Mouse (Mus musculus): ENCODE results near the gene Brdt.

The Brdt gene

DNA sequence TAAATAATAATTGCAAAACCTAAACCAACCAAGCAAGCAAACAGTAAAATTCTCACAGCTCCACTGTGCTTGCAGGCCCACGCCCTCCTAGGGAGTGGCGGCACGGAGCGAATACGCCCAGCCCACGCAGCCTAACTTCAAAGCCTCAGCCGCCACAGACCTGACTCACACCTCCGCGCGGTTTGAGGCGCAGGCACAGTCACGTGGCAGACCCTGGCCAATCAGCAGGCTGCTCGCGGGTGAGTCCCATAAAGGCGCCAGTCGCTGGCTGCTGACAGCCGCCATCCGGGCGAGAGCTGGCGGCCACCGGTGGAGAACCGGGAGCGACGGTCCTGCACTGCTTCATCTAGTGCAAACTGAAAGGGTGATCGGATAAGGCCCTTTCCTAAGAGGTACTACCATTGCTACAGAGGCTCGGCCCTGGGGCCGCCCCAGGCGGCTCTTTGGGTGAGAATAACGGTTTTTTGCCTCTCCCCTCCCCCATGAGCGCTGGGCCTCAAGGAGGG is at the start of gene Brdt:
Brdt (plus strand) TSS at position 244 of the 506 bp plus-strand sequence.
- DNase-seq, result no peak

DNA sequence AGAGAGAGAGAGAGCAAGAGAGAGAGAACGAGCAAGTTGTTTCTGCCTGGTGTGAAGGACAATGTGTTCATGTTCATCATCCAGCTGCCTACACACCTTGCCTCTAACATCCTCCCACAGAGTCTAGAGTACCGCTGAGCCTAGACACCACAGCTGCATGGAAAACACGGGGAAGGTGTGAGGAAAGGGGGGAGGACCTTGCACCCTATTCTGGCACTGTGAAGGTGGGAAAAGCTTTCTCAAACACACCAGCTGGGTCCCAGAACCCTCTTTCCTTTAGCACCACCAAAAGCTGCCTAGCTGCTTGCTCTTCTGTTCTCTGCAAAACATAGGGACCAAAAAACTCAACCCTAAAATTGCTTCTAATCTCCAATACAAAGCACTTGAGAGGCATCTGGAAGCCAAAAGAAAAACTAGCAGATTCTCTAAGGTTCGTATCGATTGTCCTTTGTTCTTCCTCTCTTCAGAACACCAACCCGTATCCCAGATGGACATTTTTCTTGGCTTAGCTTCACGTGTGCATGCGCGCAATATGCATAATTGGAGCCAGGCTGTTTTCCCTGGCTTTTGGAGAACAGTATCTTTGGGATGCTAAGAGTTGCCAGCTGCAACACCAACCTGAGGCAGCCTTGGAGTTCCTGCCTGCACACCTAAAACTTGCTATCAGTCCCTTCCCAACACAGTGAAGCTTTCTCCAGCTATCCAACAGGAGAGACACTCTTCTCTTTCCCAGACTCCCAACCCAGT is 48.2 kb upstream of the Brdt start:
- DNase-seq, result no peak

DNA sequence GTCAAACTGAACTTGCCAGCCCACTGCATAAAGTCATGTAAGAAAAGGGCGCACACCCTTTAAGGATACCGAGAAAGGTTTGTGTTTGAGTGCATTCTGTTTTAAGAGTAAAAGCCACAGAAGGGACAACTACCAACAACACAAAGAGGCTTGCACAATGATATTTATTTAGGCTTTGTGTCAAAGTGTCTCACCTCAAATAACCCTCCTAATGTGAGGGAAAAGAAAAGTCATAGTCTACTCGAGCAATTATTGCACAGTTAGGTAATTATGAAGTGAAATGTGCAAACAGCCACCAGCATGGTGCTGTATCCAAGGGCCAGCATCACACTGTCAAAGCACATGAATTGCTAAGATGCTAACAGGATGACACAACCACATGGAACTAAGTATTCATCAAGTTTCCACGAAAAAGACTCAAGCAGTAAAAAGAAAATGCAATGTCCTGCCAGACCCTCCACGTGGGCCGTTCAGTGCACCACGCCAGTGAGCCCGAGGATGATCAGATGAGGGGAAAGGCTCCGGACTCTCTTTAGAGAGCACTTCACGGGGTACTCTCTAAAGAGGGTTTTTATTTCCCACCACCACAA is 46.9 kb upstream of the Brdt start:
- peak; percentile 39 for DNase-seq

DNA sequence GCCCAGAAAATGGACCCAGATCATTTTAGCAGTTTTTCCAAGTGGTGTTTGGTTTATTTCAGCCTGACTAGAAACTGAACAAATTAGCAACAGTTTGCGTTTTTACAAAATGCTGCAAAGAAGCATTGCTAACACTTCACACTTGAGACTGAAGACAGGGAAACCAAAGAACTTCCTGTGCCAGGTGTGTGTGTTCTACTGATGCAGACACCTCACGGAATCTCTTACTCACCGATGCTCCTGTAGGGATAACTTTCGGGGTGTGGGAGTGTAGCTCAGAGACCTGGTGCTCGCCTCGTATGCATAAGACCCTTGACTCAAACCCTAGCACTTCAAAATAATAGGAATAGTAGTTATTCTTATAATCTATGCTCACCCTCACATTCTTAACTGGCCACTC is 45.4 kb upstream of the Brdt start:
- DNase-seq, result no peak

DNA sequence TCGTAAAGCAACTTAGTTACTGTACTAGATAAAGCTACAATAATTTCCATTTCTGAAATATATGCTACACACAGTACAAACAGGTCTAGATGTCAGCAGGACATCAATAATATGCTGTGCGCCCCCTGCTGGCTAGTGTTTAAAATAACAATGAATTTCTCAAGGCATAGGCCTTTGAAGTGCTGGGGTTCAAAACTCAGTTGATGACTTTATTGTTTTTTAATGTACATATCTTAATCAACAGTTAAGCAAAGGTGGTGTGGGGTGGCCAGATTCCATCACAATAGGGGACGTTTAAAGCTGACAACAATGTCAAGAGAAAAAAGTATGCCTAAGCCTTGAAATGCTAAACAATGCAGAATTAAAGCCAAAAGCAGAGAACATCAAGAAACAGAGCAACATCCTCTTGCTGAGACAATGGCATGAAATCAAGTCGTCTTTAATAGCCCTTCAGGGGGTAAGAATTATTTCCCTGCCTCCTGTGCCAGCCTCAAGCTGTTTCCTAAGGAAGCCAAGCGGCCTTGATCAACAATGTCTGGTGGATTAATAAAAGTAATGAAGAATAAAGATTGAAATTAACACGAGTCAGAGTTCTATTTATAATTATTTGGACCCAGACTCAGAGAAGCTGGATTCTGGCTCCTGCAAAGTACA is 43.6 kb upstream of the Brdt start:
- peak; percentile 79 for DNase-seq

DNA sequence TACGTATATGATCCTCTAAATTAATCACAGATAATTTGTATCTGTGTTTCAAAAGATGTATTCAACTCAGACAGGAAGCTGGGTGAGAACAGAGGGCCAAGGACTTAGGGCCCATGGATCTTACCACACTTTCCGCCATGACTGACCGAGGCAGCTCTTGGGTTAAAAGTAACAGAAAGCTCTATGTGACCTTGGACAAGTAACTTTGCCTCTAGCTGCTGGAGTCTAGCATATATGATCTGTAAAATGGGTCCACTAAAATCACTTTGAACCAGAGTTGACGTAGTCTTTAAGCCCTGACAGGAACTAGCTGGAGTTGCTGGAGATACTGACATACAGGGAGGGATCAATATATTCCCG is 43.1 kb upstream of the Brdt start:
- DNase-seq, result no peak

DNA sequence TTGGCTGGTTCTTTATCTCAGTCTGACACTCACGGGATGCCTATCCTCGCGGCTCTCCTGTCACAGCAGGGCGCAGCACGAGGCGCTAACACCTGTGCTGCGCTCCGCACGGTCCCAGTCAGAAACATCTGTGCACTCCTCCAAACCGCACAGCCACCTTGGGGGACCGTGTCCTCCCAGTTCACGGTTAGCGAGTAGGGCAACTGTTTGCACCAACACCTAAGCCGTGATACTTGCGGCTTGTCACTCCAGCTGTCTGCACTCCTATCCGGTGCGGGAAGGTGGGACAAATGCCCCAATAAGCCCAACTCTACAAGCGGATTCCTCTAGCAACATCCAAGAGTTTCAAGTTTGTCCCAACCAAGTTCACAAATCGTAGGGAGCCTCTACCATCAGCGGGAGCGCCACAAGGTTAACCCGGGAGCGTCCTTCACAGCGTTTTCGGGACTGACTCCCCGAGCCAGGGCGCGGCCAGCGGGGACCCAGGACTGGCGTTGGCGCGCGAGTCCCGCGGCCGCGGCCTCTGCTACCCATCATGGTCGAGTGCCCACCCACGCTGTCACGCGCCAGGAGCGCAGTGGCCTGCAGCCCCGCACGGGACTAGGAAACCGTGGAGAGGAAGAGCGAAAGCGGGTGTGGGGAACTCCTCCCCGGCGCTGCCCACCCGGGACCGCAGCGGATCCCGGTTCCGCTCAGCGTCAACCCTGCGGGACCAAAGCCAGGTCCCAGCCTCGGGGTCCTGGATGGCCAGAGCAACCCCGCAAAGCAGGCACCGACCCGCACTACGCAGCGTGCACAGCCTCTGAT is 42.3 kb upstream of the Brdt start:
- DNase-seq, result peak; percentile 66

DNA sequence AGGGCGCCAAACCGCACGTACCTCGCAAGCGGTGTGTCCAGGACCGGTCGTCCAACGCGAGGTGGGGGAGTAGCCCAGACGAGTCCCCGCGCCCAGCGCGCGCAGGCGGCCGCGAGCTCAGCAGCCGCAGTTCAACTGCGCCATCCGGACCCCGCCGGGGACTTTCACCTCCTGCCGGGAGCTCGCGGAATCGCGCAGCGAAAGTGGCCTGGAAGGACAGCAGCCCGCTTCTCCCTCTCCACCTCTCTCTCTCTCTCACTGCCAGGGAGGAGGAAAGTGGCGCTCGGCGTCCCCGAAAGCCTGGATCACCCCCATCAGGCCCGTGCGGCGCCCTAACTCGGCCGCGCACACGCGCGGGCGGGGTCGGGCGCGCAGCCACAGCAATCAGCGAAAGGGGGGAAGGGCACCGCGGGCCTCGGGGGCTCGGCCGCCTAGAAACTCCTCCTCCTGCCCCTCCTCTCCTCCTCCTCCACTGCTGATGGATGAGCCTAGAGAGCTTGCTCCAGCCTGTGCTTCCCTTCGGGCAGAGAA is 41.7 kb upstream of the Brdt start, which contains the start of gene Tgfbr3:
Tgfbr3 (minus strand) TSS at position 396 of the 531 bp plus-strand sequence.
- DNase-seq, result peak; percentile 94

DNA sequence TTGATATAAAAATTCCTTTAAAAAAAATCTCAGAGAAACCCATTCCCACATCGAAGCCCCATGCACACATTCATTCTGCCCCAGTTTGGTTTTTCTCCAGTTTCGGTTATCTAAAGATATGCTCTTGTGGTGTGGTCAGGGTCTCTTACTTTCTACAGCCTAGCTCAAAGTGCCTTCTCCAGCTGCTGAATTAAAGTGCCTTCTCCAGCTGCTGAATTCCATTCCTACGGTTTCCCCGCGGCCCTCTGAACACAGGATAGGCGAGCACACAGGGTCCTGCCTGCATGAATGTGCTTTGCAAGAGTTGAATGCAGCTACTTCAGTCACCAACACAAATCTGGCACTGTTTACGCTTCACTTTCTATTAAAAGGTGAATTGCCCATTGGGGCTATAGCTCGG is 41.0 kb upstream of the Brdt start:
- peak; percentile 14 for DNase-seq

DNA sequence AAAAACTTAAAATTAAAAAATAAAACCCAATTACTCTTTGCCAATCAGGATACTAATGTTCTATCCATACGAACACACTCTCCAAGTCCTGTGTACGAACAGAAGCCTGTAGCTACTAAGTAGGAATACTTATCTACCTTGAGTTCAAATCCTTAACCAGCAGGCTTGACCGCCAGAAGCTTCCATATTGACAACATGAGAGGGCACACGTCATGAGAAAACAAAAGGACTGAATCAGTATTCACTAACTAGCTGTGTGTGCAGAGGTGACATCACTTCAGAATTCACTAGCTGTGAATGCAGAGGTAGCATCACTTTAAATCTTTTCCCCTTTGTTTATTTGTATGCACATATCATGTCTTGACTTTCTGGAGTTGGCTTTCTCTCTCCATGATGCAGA is 36.9 kb upstream of the Brdt start:
- DNase-seq, result no peak

DNA sequence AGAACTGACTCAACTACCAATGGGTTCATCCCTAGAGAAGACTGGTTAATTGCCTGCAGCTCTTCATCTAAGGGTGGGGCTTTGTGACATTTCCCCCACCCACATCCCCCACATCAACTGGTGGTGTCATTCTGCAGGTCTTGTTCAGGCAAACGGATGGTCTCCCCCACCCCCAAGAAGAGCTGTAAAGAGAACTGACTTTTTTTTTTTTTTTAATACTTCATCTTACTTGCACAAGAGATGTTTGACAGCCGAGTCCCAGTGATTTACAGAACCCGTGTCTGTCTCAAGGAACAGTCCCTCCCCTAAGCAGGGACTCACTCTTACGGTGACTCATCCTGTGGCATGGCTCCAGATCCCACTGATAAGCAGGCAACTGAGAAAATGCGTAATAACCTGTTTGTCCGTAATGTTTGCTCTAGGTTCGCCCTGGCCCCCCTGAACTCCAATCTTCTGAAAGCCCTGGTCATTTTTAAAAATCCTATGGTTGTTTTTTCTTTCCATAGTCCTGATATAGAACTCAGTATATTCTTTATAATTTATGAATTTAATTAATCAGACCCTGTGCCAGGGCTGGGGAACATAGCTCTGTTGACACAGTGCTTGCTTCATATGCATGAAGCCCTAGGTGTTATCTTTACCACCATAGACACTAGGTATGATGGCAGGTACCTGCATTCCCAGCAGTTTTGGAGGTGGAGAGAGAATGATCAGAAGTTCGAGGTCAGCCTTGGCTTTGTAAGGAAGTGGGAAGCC is 35.7 kb upstream of the Brdt start:
- DNase-seq, result peak; percentile 61

DNA sequence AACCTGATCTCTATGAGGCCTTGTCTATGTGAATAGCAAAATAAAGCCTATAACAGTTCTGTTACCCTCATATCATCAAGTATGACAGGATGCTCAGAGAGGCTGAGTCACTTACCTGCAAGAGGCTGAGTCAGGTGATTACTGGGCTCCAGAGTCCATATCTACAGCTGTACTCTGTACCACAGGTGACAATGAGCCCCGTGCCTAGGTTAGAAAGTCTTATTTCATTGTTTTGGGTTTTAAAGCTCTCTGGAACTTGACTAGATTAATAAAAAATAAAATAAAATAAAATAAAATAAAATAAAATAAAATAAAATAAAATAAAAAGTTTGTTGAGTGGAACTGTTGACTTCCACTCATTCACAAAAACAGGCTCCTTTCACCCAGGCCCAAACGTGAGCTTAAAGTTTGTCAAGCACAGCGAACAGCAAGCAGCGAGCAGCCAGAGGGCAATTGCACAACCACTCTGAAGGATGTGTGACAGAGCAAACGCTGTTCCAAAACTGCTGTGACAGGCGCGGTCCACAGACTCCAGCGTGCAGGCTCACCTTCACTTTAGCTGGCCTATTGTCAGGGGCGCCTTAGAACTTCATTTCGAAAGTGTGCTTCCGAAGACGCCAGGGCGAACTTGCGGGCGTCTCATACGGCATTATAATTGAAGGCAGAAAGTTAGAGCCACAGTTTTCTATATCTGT is 35.0 kb upstream of the Brdt start:
- DNase-seq, result peak; percentile 41

DNA sequence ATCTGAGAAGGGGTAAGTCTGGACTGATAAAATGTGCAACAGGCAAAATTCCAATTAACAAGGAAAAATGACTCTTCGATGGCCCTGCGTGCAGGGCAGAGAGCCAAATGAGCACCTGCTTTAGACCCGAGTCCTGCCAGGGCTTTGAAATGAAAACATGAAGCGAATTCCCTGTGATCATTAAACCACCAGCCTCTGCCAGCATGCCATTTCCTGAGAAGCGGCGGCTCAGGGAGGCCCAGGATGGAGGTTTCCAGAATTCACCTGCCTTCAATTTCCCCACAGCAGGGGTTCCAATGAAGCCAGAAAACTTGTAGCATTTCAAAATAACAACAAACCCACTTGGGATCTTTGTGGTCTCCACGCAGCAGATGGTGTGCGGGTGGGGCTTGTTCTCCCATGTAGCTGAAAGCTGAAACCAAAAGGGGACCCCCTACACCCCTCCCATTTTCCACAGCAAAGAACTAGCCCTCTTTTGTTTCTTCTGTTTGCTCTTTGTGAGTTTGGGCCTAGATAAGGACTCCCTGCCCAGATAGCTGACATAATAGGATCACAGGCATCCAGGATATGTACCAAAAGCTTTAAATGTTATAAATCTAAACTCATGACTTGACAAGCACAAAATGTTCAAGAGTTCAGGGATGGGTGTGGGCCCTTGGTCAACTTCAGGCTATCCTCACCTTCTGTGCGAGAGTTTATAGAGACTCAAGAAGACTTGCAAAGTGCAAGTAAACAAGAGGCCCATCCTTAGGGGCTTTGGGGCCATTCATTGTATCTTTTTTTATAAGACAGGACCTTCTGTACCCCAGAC is 34.2 kb upstream of the Brdt start:
- no peak for DNase-seq

DNA sequence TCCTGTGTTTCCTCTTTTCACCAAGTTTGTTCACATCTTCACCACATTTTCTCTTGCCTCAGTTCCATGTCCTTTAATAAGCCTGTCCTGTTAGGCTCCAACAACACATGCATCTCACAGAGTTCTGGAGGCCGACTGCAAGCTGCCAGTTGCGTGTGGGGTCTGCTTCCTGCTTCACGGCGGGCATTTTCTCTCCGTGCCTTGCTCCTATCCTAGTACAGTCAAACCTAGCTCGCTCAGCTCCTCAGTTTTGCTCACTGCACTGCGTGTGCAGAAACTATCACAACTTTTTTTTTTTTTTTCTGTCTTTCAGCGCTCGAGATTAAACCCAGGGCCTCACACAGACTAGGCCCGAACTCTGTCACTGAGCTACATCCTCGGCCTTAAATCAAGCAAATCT is 32.1 kb upstream of the Brdt start:
- no peak for DNase-seq

DNA sequence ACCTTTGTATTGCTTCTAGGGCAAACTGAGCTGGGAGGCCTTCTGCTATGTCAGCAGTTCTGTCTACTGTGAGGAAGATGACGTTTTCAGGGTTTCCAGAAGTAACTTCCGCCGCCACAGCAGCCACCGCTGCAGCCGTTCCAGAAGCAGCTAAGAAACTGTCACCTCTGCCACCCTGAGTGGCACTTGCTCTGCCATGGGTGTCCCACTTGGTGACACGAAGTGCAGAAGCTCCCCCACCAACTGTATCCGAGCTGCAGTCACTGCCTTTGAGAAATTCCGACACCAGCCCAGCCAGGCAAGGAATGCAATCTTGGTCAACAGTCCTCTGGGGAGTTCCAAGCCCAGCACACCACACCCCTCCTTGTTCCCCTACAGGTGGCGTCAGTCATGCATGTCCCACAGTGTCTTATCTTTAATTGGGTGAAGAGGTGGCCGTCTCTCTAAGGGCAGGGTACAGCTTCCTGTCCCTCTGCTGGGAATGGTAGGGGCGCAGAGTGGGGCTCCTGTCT is 27.6 kb upstream of the Brdt start:
- DNase-seq, result peak; percentile 25

DNA sequence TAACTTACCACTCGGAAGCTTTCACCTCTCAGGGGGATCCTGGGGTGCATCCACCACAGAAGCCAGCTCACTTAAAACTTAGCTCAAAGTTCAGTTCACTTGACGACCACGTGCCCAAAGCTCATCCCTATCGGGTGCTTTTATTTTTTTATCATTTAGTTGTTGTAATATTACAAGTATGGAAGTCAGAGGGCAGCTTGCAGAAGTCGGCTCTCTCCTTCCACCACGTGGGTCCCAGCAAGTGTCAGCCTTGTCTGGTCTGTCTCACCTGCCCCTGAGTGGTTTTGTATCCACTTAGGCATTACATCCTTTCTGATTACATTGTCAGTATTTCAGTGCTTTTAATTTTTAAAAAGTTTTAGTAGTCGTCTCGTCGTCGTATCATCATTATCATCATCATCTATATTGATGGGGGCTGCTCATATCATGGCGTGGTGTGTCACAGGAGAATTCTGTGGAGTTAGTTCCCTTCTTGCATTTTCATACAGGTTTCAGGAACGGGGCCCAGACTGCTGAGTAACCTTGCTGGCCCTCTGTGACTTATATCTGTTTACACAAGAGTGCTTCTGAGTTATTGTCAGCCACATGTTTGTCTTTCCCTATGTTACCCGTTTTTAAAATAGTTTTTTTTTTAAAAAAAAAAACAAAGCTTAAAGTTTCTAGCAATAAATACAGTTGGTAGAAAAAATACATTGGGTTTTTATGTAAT is 26.7 kb upstream of the Brdt start:
- DNase-seq, result no peak

DNA sequence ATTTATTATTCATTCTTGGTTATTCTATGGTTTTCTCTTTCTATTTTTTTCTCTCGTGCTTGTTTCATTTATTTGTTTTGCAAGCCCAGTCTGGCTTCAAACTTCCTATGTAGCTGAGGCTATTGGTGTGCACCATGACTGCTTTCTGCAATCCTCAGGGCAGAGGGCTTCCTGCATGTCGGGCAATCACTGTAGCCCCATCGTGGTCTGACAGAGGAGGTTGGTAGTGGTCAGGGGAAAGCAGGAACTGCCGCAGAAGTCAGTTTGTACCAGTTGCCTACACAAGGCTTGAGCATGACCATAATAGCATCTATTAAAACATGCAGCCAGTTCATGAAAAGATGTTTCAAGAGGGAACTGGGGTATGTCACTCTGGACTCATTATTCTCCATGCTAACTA is 23.5 kb upstream of the Brdt start:
- DNase-seq, result no peak

DNA sequence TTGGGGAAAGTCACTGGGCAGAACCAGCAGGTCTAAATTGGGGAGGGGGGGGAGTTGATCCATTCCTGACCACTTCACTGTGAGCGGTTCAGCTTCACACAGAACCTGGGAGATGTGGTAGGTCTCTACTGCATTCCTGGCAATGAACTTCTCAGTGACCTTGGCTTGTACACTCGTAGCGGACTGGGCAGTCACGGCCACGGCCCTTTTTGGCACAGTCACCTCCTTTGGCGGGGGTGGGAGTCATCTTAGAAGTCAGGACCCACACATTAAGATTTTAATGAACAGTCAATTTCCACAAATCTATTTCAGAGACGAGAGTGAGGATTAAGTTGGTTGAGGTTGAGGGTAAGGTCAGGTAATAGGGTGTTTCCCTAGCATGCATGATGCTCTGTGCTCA is 13.8 kb upstream of the Brdt start:
- no peak for DNase-seq

DNA sequence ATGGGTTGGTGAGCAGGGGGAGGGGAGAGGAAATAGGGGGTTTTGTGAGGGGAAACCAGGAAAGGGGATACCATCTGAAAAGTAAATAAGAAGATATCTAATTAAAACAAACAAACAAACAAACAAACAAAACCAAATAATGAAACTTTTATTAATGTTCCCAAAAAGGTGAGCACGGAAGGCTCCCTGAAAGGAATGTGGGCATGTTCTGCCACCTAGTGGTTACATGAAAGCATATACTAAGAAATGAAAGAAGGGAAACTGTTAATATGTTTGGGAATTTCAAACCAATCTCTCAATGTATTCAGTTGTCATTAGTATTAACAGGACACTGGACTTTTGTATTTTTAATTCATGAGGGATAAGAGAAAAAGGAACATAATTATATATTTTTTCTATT is 10.3 kb upstream of the Brdt start:
- DNase-seq, result peak; percentile 52

DNA sequence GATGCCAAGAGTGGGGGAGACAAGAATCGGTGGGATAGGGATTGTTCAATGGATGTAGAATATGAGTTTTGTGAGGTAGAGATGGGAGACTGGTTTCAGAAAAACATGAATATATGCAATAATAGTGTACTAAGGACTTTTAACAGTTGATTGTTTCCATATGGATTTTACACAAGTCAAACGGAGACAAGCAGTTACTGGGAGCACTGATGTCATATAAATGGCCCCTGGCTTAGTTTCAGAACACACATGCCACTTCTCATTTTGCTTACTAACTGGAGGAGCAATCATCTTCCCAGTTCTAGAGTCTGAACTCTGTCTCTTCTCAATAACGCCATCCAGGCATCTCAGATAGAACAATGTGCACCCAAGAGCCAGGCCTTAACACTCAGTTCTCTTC is 9.4 kb downstream of the Brdt start:
- DNase-seq, result no peak
